Mouse (Mus musculus) cerebellum, postnatal 25 days (tissue): ENCODE data around the gene Vmn1r23.
"Not testable (repeated sequence)": the region's sequence is repeated elsewhere in the genome, so short reads cannot be mapped to it uniquely, and the experiment has no call there.

Source experiments
- DNase-seq, 2 experiments: peaks; one replicate each; pipeline ENCODE4 v3.0.0; 2021; ENCODE audit warnings: mixed read lengths in 2 of 2

The Vmn1r23 gene

GRCm38 (mm10) chr6:57926738-57927137, at the start of gene Vmn1r23:
Gene Vmn1r23 (minus strand): TSS chr6:57926838.
- DNase-seq: no peak

GRCm38 (mm10) chr6:57961403-57961802, 34.8 kb upstream of the Vmn1r23 start, which contains the start of gene Vmn1r24:
Gene Vmn1r24 (minus strand): TSS chr6:57961503.
- DNase-seq: not testable (repeated sequence)

- DNase-seq: no peak
These were observed 18.7 kb downstream of the Vmn1r23 start, which contains the start of gene Vmn1r22 for GRCm38 (mm10) chr6:57907928-57908327. Gene Vmn1r22 (minus strand): TSS chr6:57908028.
